Mouse (Mus musculus) hindbrain, embryonic 12.5 days (tissue): ENCODE measurements around the gene Slc9a5. TPM values are rescaled to one million over a fixed set of nuclear protein-coding genes. Genes with fewer than 3 reads are reported as not detected.

ENCODE experiments used
- ATAC-seq: fragments of 200-750 bp; cut with Nextera tagmentation; 2 replicates; pipeline ENCODE4 v1.8.0; 2017; ENCODE audit warnings: moderate TSS enrichment; ENCODE audit not compliant: low FRiP score
- H3K27ac ChIP-seq: fragments of 300-500 bp; sonication (generic); 2 replicates; pipeline ENCODE4 v1.5.1; 2016; ENCODE audit warnings: mild to moderate bottlenecking
- H3K27me3 ChIP-seq: fragments of 300-500 bp; sonication (generic); 2 replicates; pipeline ENCODE4 v1.6.1; 2016; ENCODE audit warnings: mild to moderate bottlenecking
- H3K36me3 ChIP-seq: fragments of 300-500 bp; sonication (generic); 2 replicates; pipeline ENCODE4 v1.6.1; 2016; ENCODE audit warnings: mild to moderate bottlenecking
- H3K4me1 ChIP-seq: fragments of 300-500 bp; sonication (generic); 2 replicates; pipeline ENCODE4 v1.6.1; 2016
- H3K4me2 ChIP-seq: fragments of 300-500 bp; sonication (generic); replicated peaks from 2 replicates; pipeline ENCODE4 v1.6.1; 2016; ENCODE audit warnings: mild to moderate bottlenecking
- H3K4me3 ChIP-seq: fragments of 300-500 bp; sonication (generic); 2 replicates; pipeline ENCODE4 v1.5.1; 2016; ENCODE audit warnings: mild to moderate bottlenecking
- H3K9ac ChIP-seq: fragments of 300-500 bp; sonication (generic); 2 replicates; pipeline ENCODE4 v1.6.1; 2016; ENCODE audit warnings: mild to moderate bottlenecking, moderate library complexity
- H3K9me3 ChIP-seq: fragments of 300-500 bp; sonication (generic); replicated peaks from 2 replicates; pipeline ENCODE4 v1.6.1; 2016; ENCODE audit warnings: mild to moderate bottlenecking
- WGBS: fragments of 180-500 bp; shearing (Covaris S2); methylation state at CpG from one replicate; pipeline ENCODE4 v1.1.7; 2016; 5-methylcytosine and 5-hydroxymethylcytosine counted together
- polyA plus RNA-seq: library from polyadenylated mRNA; unstranded; fragments of >200 nt; fragmentation: Nextera tagmentation; extraction: Ambion mirVana; gene quantifications from 2 replicates; pipeline ENCODE4 v1.2.1, GENCODE M21; 2016

The Slc9a5 gene
- 7.2 and 7.7 TPM in 2 replicates for polyA plus RNA-seq

DNA sequence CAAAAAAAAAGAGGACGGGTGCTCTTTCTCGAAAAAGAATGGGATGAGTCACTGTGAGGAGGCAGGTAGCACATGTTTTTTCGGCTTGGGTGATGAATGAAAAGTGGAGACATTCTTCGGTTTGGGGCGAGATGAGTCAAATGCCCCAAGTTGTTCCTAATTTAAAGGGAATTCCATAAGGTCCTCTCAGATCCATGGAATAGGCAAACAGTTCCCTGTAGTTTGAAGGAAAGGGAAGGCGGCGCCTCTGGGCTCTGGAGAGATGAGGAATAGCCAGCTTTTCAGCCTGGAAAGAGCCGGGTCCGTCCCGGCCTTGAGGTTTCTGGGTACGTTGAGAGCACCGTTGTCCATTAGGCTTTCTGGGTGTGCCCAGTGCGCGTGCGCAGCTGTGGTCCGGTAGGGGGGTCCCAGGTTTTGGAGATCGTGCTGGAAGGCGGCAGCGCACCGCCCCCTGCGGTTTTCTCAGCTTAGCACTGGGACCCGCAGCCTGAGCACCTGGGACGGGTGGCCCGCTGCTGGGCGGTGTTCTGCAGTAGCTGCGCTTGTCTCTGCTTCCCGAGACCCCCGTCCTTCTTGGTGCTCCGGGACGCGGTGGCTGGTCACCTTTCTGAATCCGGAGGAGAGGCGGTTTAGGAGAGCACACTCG lies at the start of gene Slc9a5:
TSS of gene Slc9a5 (plus strand) at position 394 of the 646 bp plus-strand sequence.
- H3K4me2 ChIP-seq, result peak within 1 kb of the TSS; percentile 99
- no peaks in the 10 kb centered on the region for H3K9me3 ChIP-seq
- H3K27ac ChIP-seq, result peak within 1 kb of the TSS; percentile 58
- peak within 1 kb of the TSS; percentile 85 for H3K9ac ChIP-seq
- H3K4me3 ChIP-seq, result peak within 1 kb of the TSS; percentile 70
- H3K36me3 ChIP-seq, result no peaks in the 10 kb centered on the region; the same call in 1 of the 2 replicates
- ATAC-seq, result peak; percentile 30
- H3K4me1 ChIP-seq, result peaks cover 33% of the 10 kb centered on the region
- peaks cover 16% of the 10 kb centered on the region for H3K27me3 ChIP-seq
- 0% methylated on average over 34 of the region's 34 CpGs for WGBS

DNA sequence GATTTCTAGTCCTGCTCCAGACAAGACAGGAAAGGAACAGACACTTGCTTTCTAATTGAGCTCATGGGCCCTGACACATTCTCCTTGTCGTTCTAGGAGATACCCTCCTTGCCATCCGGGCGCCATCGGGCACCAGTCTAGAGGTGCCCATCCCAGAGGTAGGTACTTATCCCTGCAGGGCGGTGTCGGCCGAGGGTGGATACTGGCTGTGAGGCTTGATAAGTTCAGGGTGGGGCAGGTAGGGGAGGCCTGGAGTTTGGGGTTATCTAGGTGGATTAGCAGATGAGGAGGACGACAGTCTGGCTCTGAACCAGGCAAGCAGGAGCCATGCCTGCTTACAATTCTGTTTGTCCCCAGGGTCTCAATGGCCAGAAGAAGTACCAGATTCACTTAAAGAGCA lies 48.7 kb upstream of the Slc9a5 start:
- no peak overlapping the region for H3K4me2 ChIP-seq
- H3K4me1 ChIP-seq, result peaks cover 18% of the 10 kb centered on the region
- H3K4me3 ChIP-seq, result no peak overlapping the region
- no peak for ATAC-seq
- 90% methylated on average over 8 of the region's 8 CpGs for WGBS
- H3K27me3 ChIP-seq, result peaks cover 6% of the 10 kb centered on the region; the same call in 1 of the 2 replicates
- H3K27ac ChIP-seq, result no peak overlapping the region
- H3K9ac ChIP-seq, result no peak overlapping the region
- no peaks in the 10 kb centered on the region for H3K9me3 ChIP-seq
- peaks cover 49% of the 10 kb centered on the region for H3K36me3 ChIP-seq

DNA sequence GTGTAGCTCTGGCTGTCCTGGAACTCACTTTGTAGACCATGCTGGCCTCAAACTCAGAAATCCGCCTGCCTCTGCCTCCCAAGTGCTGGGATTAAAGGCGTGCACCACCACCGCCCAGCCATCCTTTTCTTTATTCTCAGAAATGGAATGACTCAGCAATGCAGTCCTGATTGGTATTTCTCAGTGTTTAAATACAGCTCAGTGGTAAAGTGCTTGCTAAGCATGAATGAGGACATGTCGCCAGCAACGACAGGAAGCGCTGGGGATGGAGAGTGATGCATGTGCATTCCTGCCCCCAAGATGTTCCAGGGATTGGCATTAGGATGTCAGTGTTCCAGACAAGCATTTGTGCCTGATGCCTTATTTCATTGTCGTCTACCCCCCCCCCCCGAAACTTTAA lies 45.2 kb upstream of the Slc9a5 start:
- peaks cover 21% of the 10 kb centered on the region for H3K4me1 ChIP-seq
- 90% methylated on average over 8 of the region's 8 CpGs for WGBS
- no peak overlapping the region for H3K4me2 ChIP-seq
- peaks cover 67% of the 10 kb centered on the region for H3K36me3 ChIP-seq
- H3K27me3 ChIP-seq, result no peaks in the 10 kb centered on the region
- H3K27ac ChIP-seq, result no peak overlapping the region
- H3K9me3 ChIP-seq, result no peaks in the 10 kb centered on the region
- ATAC-seq, result no peak
- no peak overlapping the region for H3K4me3 ChIP-seq
- H3K9ac ChIP-seq, result no peak overlapping the region

DNA sequence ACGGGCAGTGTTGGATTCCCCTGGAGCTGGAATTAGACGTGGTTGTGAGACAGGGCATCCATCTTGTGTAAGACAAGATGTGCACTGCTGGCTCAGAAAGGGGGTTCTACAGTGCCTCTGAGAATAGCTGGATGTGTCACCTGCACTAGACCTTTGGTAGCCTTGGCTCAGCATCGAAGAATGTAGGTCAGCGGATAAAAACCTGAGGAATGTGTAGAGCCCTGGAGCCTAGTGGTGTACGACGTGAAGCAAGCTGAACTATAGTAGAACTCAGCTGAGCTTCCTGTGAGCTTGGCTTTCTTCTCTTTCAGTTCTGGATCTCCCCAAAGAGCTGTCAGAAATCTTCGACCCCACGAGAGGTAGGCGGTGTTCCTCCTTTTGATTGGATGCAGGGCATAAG lies 44.8 kb upstream of the Slc9a5 start:
- Histone ChIP-seq H3K36me3 (peaks cover 70% of the 10 kb centered on the region), H3K27ac (no peak overlapping the region), H3K27me3 (no peaks in the 10 kb centered on the region), H3K9ac (no peak overlapping the region), H3K4me3 (no peak overlapping the region), H3K4me2 (no peak overlapping the region), H3K9me3 (no peaks in the 10 kb centered on the region), H3K4me1 (peaks cover 16% of the 10 kb centered on the region)
- WGBS, result 86% methylated on average over 9 of the region's 9 CpGs
- no peak for ATAC-seq

DNA sequence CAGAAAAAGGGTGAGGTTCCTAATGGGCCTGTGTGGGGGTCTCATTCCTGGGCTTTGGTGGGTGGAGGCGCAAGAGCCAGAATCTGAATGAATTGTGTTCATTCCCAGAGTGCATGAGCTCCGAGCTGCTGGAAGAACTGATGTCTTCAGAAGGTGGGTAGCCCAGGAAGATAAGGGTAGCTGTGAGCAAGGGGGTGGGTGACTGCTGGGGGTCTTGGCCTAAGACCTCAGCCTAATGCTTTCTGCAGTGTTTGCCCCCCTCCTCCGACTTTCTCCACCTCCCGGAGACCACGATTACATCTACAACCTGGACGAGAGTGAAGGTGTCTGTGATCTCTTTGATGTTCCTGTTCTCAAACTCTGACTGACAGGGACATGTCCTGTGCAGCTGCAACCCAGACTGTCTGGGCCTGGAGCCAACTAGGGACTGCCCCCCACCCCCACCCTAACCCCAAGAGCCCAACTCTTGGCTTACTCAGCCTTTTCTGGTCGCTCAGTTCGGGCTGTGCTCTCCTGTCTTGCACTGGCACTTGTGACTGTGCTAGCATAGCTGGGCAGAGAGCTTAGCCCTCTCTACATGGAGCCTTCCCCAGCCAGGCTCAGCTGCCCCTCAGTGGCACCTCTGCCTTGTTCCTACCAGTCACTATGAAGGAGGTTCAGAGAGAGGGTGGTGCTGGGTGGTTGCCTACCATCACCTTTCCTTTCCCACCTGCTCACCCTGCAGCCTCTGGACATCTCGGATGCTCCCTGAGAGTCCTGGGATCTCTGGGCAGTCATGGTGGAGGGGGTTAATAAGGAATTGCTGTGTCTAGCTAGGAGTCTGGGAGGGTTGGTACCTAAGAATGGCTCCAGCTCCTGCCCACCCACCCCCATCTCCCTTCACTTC lies 44.1 kb upstream of the Slc9a5 start:
- H3K27ac ChIP-seq, result peak overlapping the region; percentile 9; the same call in 1 of the 2 replicates
- no peak overlapping the region for H3K9ac ChIP-seq
- ATAC-seq, result no peak
- H3K9me3 ChIP-seq, result no peaks in the 10 kb centered on the region
- H3K36me3 ChIP-seq, result peaks cover 75% of the 10 kb centered on the region
- H3K4me1 ChIP-seq, result peaks cover 13% of the 10 kb centered on the region
- WGBS, result 81% methylated on average over 9 of the region's 9 CpGs
- no peak overlapping the region for H3K4me2 ChIP-seq
- no peaks in the 10 kb centered on the region for H3K27me3 ChIP-seq
- H3K4me3 ChIP-seq, result no peak overlapping the region

DNA sequence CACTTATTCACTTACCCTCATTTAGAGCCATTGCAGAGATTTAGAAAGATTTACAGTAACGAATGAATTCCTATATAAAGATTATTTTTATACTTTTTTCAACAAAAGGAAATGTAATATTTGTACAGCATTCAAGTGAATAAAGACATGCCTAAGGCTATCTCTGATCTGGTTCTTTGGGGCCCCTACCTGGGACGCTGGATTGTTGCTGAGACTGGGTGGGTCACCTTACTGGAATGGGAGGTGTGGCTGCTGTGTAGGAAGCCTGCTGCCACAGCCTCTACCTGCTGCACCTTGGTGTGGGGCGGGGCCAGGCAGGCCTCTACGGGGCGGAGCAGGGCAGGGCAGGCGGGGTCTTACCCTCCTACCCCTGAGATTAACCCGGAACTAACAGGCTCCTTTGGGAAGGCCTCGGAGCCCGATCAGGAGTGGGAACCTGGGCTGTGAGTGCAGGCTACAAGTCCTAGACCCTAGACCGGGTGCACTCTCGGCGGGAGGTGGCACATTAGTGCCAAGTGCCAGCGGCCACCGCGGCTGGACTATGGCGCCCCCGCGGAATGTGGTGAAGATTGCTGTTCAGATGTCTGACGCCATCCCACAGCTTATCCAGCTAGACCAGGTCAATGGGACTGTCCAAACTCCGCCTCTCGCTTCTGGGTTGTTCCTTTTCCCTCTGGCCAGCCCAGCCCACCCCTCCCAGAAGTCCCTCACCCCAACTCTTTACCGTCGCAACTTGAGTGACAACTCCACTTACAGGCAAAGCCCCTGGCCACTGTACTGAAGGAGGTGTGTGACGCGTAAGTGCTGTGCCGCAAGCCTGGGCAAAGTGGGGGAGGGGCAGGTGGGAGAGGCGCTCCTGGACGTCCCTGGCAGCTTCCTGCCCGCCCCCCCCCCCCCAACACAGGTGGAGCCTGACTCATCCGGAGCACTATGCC lies 43.2 kb upstream of the Slc9a5 start, which contains the start of gene Elmo3:
TSS of gene Elmo3 (plus strand) at position 391 of the 935 bp plus-strand sequence.
- whole genome bisulfite sequencing, result 8% methylated on average over 27 of the region's 30 CpGs
- peak within 1 kb of the TSS; percentile 37; the same call in 1 of the 2 replicates for H3K27ac ChIP-seq
- peaks cover 75% of the 10 kb centered on the region for H3K36me3 ChIP-seq

DNA sequence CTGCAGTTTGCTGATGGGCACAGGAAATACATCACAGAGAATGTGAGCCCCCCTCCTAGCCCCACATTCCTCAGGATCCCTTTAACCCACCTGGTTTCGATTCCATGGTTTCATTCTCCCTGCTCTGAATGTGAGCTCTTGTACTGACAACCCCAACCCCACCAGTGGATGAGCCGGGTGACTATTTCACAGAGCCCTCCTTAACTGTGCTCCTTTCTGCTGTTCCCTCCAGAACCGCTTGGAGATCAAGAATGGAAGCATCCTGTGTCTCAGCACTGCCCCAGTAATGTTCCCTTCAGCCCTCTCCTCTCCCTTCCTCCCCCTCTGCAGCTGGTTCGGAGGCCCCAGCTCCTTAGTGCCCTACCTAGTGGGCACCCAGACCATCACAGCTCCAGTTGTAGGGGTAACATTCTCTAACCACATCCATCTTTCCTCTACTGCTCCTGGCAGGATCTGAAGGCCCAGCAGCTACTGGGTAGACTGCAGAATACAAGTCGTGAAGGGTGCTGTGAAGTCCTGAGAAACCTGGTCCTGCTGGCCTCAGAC lies 42.4 kb upstream of the Slc9a5 start:
- peak overlapping the region; percentile 18 for H3K4me3 ChIP-seq
- 60% methylated on average over 5 of the region's 5 CpGs for WGBS
- peak; percentile 17; the same call in 1 of the 2 replicates for ATAC-seq
- no peaks in the 10 kb centered on the region for H3K27me3 ChIP-seq
- H3K36me3 ChIP-seq, result peaks cover 74% of the 10 kb centered on the region
- peak overlapping the region; percentile 51; the same call in 1 of the 2 replicates for H3K9ac ChIP-seq
- H3K4me2 ChIP-seq, result peak overlapping the region; percentile 51
- H3K4me1 ChIP-seq, result peaks cover 13% of the 10 kb centered on the region
- H3K9me3 ChIP-seq, result no peaks in the 10 kb centered on the region
- H3K27ac ChIP-seq, result peak overlapping the region; percentile 37; the same call in 1 of the 2 replicates

More for the DNA sequence above, 43.2 kb upstream of the Slc9a5 start, which contains the start of gene Elmo3:
- Histone ChIP-seq H3K9ac (peak within 1 kb of the TSS; percentile 51), H3K27me3 (no peaks in the 10 kb centered on the region), H3K9me3 (no peaks in the 10 kb centered on the region), H3K4me3 (peak within 1 kb of the TSS; percentile 18), H3K4me1 (peaks cover 13% of the 10 kb centered on the region), H3K4me2 (peak within 1 kb of the TSS; percentile 51)
- peak; percentile 56 for ATAC-seq

DNA sequence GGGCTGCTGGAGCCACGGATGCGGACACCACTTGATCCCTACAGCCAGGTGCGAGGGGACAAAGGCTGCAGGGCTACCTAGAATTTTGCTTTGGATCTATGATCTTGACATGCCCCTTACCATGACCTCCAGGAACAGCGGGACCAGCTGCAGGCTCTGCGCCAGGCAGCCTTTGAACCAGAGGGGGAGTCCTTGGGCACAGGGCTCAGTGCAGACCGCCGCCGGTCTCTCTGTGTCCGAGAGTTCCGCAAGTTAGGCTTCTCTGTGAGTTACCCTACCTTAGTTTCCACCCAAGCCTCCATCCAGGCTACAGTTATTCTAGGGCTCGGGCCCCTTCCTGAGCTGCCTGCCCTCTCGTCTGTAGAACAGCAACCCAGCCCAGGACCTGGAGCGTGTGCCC lies 41.0 kb upstream of the Slc9a5 start:
- Histone ChIP-seq H3K4me1 (peaks cover 13% of the 10 kb centered on the region), H3K27me3 (no peaks in the 10 kb centered on the region), H3K9ac (no peak overlapping the region), H3K36me3 (peaks cover 75% of the 10 kb centered on the region), H3K4me2 (no peak overlapping the region), H3K27ac (no peak overlapping the region), H3K9me3 (no peaks in the 10 kb centered on the region), H3K4me3 (no peak overlapping the region)
- WGBS, result 91% methylated on average over 13 of the region's 13 CpGs
- no peak for ATAC-seq

DNA sequence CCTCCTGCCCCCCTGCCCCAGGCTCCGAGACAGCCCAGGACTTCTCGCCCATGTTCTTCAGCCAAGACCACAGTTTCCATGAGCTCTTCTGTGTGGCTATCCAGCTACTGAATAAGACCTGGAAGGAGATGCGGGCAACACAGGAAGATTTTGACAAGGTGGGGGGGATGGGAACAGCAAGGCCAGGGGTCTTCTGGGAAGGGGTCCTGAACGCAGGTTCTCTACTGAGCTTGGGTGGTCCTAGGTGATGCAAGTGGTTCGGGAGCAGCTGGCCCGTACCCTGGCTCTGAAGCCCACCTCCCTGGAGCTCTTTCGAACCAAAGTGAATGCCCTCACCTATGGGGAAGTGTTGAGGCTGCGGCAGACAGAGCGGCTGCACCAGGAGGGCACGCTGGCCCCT lies 40.2 kb upstream of the Slc9a5 start:
- no peak overlapping the region for H3K4me3 ChIP-seq
- peaks cover 13% of the 10 kb centered on the region for H3K4me1 ChIP-seq
- no peak overlapping the region for H3K27ac ChIP-seq
- H3K27me3 ChIP-seq, result no peaks in the 10 kb centered on the region
- no peak overlapping the region for H3K9ac ChIP-seq
- H3K9me3 ChIP-seq, result no peaks in the 10 kb centered on the region
- no peak for ATAC-seq
- WGBS, result 93% methylated on average over 10 of the region's 10 CpGs
- H3K36me3 ChIP-seq, result peaks cover 77% of the 10 kb centered on the region
- H3K4me2 ChIP-seq, result no peak overlapping the region

DNA sequence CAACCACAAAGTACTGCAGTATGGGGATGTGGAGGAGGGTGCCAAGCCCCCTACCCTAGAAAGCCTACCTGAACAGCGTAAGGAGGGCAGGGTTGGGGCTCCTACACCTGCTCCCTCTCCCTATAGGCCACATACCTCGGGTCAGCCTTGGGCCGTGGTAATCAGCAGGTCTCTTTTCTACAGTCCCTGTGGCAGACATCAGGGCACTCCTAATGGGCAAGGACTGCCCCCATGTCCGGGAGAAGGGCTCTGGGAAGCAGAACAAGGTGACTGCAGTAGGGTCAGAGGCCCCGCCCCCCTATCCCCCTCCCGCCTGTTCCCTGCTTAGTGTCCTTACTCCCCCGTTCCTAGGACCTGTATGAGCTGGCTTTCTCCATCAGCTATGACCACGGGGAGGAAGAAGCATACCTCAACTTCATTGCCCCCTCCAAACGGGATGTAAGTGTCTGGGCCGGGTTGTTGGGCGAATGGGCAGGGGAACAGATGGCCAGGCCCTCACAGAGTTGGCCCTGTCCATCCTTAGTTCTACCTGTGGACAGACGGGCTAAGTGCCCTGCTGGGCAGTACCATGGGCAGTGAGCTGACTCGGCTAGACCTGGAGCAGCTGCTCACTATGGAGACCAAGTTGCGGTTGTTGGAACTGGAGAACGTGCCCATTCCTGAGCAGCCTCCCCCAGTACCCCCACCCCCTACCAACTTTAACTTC lies 39.3 kb upstream of the Slc9a5 start:
- peaks cover 13% of the 10 kb centered on the region for H3K4me1 ChIP-seq
- ATAC-seq, result no peak
- no peak overlapping the region for H3K27ac ChIP-seq
- H3K27me3 ChIP-seq, result no peaks in the 10 kb centered on the region
- no peaks in the 10 kb centered on the region for H3K9me3 ChIP-seq
- WGBS, result 86% methylated on average over 15 of the region's 15 CpGs
- H3K4me2 ChIP-seq, result no peak overlapping the region
- H3K36me3 ChIP-seq, result peaks cover 76% of the 10 kb centered on the region
- no peak overlapping the region for H3K9ac ChIP-seq
- H3K4me3 ChIP-seq, result no peak overlapping the region

DNA sequence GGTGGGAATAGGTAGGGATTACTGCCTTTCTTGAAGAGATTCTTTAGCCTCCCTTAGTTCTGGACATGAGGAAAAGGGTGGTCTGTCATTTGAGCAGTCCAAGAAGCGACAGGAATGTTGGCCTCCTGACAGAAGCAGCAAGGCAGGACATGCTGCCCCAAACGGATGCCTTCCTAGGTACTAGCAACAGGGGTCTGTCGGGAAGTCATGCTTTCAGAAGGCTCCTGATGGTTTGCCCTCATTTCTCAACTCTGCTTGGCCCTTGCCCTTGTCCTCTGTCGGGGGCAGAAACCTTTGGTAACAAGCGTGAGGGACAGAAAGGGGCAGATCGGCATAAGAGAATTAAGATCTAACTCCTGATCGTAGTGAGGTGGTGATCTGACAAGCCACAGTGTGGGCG lies 38.5 kb upstream of the Slc9a5 start:
- 81% methylated on average over 8 of the region's 8 CpGs for WGBS
- H3K9me3 ChIP-seq, result no peaks in the 10 kb centered on the region
- H3K27me3 ChIP-seq, result no peaks in the 10 kb centered on the region
- no peak for ATAC-seq
- H3K4me1 ChIP-seq, result peaks cover 13% of the 10 kb centered on the region
- no peak overlapping the region for H3K27ac ChIP-seq
- H3K4me2 ChIP-seq, result no peak overlapping the region
- peaks cover 80% of the 10 kb centered on the region for H3K36me3 ChIP-seq
- H3K4me3 ChIP-seq, result no peak overlapping the region
- H3K9ac ChIP-seq, result no peak overlapping the region
